Mouse (Mus musculus) spleen, adult 2 months (tissue): ENCODE results near the gene Dusp27. TPM values are rescaled to one million over a fixed set of nuclear protein-coding genes. Genes with fewer than 3 reads are reported as not detected.

ENCODE experiments used
- DNase-seq, 2 experiments: peaks; one replicate each; pipeline versions ENCODE4 v3.0.0 to v3.0.0-alpha.2; 2012 to 2021; ENCODE audit warnings: low spot score in 2 of 2, low read depth in 1 of 2
- H3K27ac ChIP-seq: fragments of 200-500 bp; 2 replicates; pipeline ENCODE4 v1.5.1; 2012; ENCODE audit warnings: low read length, inconsistent platforms; ENCODE audit not compliant: insufficient read depth
- H3K27me3 ChIP-seq: fragments of 200-500 bp; 2 replicates; pipeline ENCODE4 v1.6.1; 2012; ENCODE audit warnings: mild to moderate bottlenecking, moderate library complexity, low read length, inconsistent platforms; ENCODE audit not compliant: control insufficient read depth, insufficient read depth
- H3K36me3 ChIP-seq: fragments of 200-500 bp; 2 replicates; pipeline ENCODE4 v1.6.1; 2012; ENCODE audit warnings: mild to moderate bottlenecking, low read length, inconsistent platforms; ENCODE audit not compliant: control insufficient read depth, insufficient read depth
- H3K4me1 ChIP-seq: fragments of 200-500 bp; 2 replicates; pipeline ENCODE4 v1.6.1; 2011; ENCODE audit warnings: inconsistent platforms; ENCODE audit not compliant: control insufficient read depth, insufficient read depth, insufficient read length
- H3K4me3 ChIP-seq: fragments of 200-500 bp; 2 replicates; pipeline ENCODE4 v1.5.1; 2011; ENCODE audit warnings: mild to moderate bottlenecking, inconsistent platforms; ENCODE audit not compliant: insufficient read depth, insufficient read length; ENCODE audit errors: extremely low read depth
- CTCF ChIP-seq: fragments of 200-500 bp; IDR thresholded peaks from 2 replicates; pipeline ENCODE4 v1.5.1; 2011; ENCODE audit warnings: mild to moderate bottlenecking, inconsistent platforms; ENCODE audit not compliant: insufficient read depth, insufficient read length, insufficient replicate concordance; ENCODE audit errors: extremely low read depth
- POLR2A ChIP-seq: fragments of 200-500 bp; IDR thresholded peaks from 2 replicates; pipeline ENCODE4 v1.6.1; 2011; ENCODE audit warnings: low read depth, low read length, inconsistent platforms
- WGBS: fragments of 180-500 bp; shearing (Covaris S2); methylation state at CpG from one replicate; pipeline ENCODE4 v1.1.7; 2018; 5-methylcytosine and 5-hydroxymethylcytosine counted together
- polyA plus RNA-seq: library from polyadenylated mRNA; depleted of rRNA; stranded (reverse); fragments of >200 nt; gene quantifications from 2 replicates; pipeline ENCODE4 v1.2.3, GENCODE M21; 2012; rRNA removed

The Dusp27 gene
- polyA plus RNA-seq, 1 experiment = 0.12 TPM

- H3K27me3 ChIP-seq = no peaks in the 10 kb centered on the region
- no peaks in the 10 kb centered on the region for H3K36me3 ChIP-seq
- 85% methylated on average over 3 of the region's 3 CpGs for WGBS
- no peak overlapping the region for H3K4me3 ChIP-seq
- no peak for TF ChIP-seq CTCF
- TF ChIP-seq POLR2A = no peak
- H3K4me1 ChIP-seq = no peaks in the 10 kb centered on the region
- DNase-seq = no peak
- no peak overlapping the region for H3K27ac ChIP-seq
Measured at GRCm38 (mm10) chr1:166061532-166061931, 66.2 kb downstream of the Dusp27 start.

- H3K27ac ChIP-seq = no peak overlapping the region
- no peak for DNase-seq
- no peaks in the 10 kb centered on the region for H3K4me1 ChIP-seq
- H3K27me3 ChIP-seq = no peaks in the 10 kb centered on the region
- H3K4me3 ChIP-seq = no peak overlapping the region
- TF ChIP-seq POLR2A = no peak
- no peak for TF ChIP-seq CTCF
- H3K36me3 ChIP-seq = no peaks in the 10 kb centered on the region
- WGBS = 23% methylated on average over 1 of the region's 1 CpGs
Measured at GRCm38 (mm10) chr1:166060406-166060805, 67.3 kb downstream of the Dusp27 start.

GRCm38 (mm10) chr1:166056098-166056756, 71.5 kb downstream of the Dusp27 start:
- Histone ChIP-seq H3K4me1 (no peaks in the 10 kb centered on the region), H3K36me3 (no peaks in the 10 kb centered on the region), H3K4me3 (no peak overlapping the region), H3K27ac (no peak overlapping the region), H3K27me3 (no peaks in the 10 kb centered on the region)
- TF ChIP-seq POLR2A (no peak), CTCF (no peak)
- DNase-seq = no peak
- WGBS = 83% methylated on average over 9 of the region's 9 CpGs

GRCm38 (mm10) chr1:166053285-166053955, 74.3 kb downstream of the Dusp27 start:
- no peaks in the 10 kb centered on the region; the same call in 1 of the 2 replicates for H3K4me1 ChIP-seq
- TF ChIP-seq CTCF = no peak
- no peak for TF ChIP-seq POLR2A
- no peaks in the 10 kb centered on the region for H3K36me3 ChIP-seq
- H3K4me3 ChIP-seq = no peak overlapping the region
- 18% methylated on average over 10 of the region's 10 CpGs for WGBS
- H3K27ac ChIP-seq = no peak overlapping the region
- H3K27me3 ChIP-seq = no peaks in the 10 kb centered on the region
- no peak for DNase-seq

- peaks cover 2% of the 10 kb centered on the region; the same call in 1 of the 2 replicates for H3K27me3 ChIP-seq
- H3K36me3 ChIP-seq = no peaks in the 10 kb centered on the region
- no peak for DNase-seq
- TF ChIP-seq POLR2A (no peak), CTCF (no peak)
- H3K4me3 ChIP-seq = no peak overlapping the region
- H3K4me1 ChIP-seq = peaks cover 3% of the 10 kb centered on the region; the same call in 1 of the 2 replicates
- 63% methylated on average over 11 of the region's 11 CpGs for WGBS
- no peak overlapping the region for H3K27ac ChIP-seq
Measured at GRCm38 (mm10) chr1:166049046-166049827, 78.5 kb downstream of the Dusp27 start.

- Histone ChIP-seq H3K36me3 (no peaks in the 10 kb centered on the region), H3K4me3 (peak overlapping the region; percentile 63), H3K4me1 (peaks cover 3% of the 10 kb centered on the region; the same call in 1 of the 2 replicates), H3K27me3 (peaks cover 2% of the 10 kb centered on the region; the same call in 1 of the 2 replicates), H3K27ac (peak overlapping the region; percentile 62)
- TF ChIP-seq CTCF (no peak), POLR2A (no peak)
- WGBS = 2% methylated on average over 23 of the region's 23 CpGs
- peak; percentile 9 to 25 for DNase-seq
Measured at GRCm38 (mm10) chr1:166048230-166048911, 79.4 kb downstream of the Dusp27 start.

Other genes starting within 250 kb of the Dusp27 start
- 22.9 and 28.2 TPM in 2 replicates for gene Pou2f1, start 125.2 kb downstream of the Dusp27 start, polyA plus RNA-seq
- gene Gpa33, start 2.3 kb upstream of the Dusp27 start, polyA plus RNA-seq = not detected in 2 replicates
- gene Mael, start 110.8 kb upstream of the Dusp27 start, polyA plus RNA-seq = not detected in 2 replicates
- gene Ildr2, start 126.2 kb upstream of the Dusp27 start, polyA plus RNA-seq = 0.23 and 0.33 TPM in 2 replicates